Mouse (Mus musculus) stomach, embryonic 15.5 days (tissue): ENCODE measurements at regions not wholly inside any gene's neighbourhood (a gene's known extent, or its start where the extent isn't known, plus 50 kb on each side); places are given as distances from the start of the nearest gene placed in this dataset.

ENCODE experiments used
- ATAC-seq: fragments of 200-750 bp; cut with Nextera tagmentation; 2 replicates; pipeline ENCODE4 v1.8.0; 2017; ENCODE audit warnings: low read depth, moderate number of reproducible peaks, moderate TSS enrichment; ENCODE audit not compliant: insufficient read depth, low FRiP score
- H3K27ac ChIP-seq: fragments of 300-500 bp; sonication (generic); 2 replicates; pipeline ENCODE4 v1.5.1; 2015; ENCODE audit warnings: mild to moderate bottlenecking, inconsistent platforms
- H3K27me3 ChIP-seq: fragments of 300-500 bp; sonication (generic); replicated peaks from 2 replicates; pipeline ENCODE4 v1.6.1; 2015; ENCODE audit warnings: inconsistent platforms
- H3K36me3 ChIP-seq: fragments of 300-500 bp; sonication (generic); 2 replicates; pipeline ENCODE4 v1.6.1; 2015; ENCODE audit warnings: inconsistent platforms
- H3K4me1 ChIP-seq: fragments of 300-500 bp; sonication (generic); 2 replicates; pipeline ENCODE4 v1.6.1; 2015; ENCODE audit warnings: inconsistent platforms
- H3K4me2 ChIP-seq: fragments of 300-500 bp; sonication (generic); 2 replicates; pipeline ENCODE4 v1.6.1; 2015; ENCODE audit warnings: mild to moderate bottlenecking, inconsistent platforms
- H3K4me3 ChIP-seq: fragments of 300-500 bp; sonication (generic); replicated peaks from 2 replicates; pipeline ENCODE4 v1.5.1; 2015; ENCODE audit warnings: inconsistent platforms
- H3K9ac ChIP-seq: fragments of 300-500 bp; sonication (generic); 2 replicates; pipeline ENCODE4 v1.6.1; 2015; ENCODE audit warnings: inconsistent platforms
- H3K9me3 ChIP-seq: fragments of 300-500 bp; sonication (generic); 2 replicates; pipeline ENCODE4 v1.6.1; 2016; ENCODE audit warnings: inconsistent platforms
- WGBS: fragments of 180-500 bp; shearing (Covaris S2); methylation state at CpG from one replicate; pipeline ENCODE4 v1.1.7; 2015; 5-methylcytosine and 5-hydroxymethylcytosine counted together

DNA sequence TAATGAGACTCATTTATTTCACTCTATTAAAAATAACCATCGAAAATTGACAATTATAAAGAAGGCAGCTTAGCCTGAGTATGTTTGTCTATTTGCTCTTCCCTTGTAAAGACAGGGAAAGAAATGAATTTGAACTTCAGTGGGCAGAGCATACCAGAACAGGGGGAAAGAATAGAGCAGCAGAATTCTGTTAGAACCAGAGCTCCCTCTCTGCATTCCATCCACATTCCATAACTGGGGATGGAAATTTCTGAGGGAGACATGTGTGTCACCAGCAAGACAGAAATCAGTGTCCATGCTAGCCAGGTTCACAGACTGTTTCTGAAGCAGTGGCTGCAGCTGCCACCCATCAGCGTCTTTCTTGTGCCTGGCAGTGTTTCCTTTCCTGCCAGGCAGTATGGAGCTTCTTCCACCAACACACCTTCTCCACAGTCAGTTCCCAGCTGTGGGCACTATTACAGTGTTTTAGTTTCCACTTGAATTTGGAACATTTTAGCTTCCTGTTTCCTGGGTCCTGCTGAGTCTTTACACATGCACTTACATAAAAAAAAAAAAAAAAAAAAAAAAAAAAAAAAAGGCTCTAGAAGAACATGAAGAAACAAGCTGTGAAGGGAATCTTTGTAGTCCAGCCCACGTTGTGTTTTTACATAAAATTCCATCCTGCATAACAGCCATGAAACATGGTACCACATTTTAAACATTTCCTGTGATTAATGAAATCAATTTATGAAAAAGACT is 365.7 kb downstream of the Jrkl start:
- no peak overlapping the region for H3K4me3 ChIP-seq
- no peaks in the 10 kb centered on the region for H3K4me1 ChIP-seq
- no peaks in the 10 kb centered on the region for H3K9me3 ChIP-seq
- ATAC-seq: no peak
- H3K4me2 ChIP-seq: no peak overlapping the region
- H3K27me3 ChIP-seq: no peaks in the 10 kb centered on the region
- H3K36me3 ChIP-seq: no peaks in the 10 kb centered on the region
- H3K9ac ChIP-seq: no peak overlapping the region
- 52% methylated on average over 3 of the region's 3 CpGs for WGBS
- H3K27ac ChIP-seq: no peak overlapping the region

DNA sequence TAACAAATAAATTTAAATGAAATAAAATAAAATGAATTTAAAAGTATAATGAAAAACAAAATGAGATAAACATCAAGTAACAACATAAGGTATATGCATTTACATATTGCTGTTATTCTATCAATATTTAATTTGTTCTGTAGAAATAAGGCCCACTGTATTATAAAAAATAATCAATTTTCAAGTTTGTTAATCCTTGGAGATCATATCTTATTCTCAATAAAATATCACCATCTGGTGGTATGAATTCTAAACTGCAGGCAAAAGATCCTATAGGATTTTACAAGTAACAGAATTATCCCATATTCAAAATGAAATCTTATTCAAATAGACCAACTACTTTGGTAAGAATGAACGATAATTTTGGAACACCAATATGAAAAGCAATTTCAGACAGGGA is 369.1 kb downstream of the Jrkl start:
- Histone ChIP-seq H3K36me3 (no peaks in the 10 kb centered on the region), H3K4me3 (no peak overlapping the region), H3K9ac (no peak overlapping the region), H3K27ac (no peak overlapping the region), H3K4me1 (no peaks in the 10 kb centered on the region), H3K27me3 (no peaks in the 10 kb centered on the region), H3K9me3 (no peaks in the 10 kb centered on the region), H3K4me2 (no peak overlapping the region)
- ATAC-seq: no peak
- WGBS: 48% methylated on average over 1 of the region's 1 CpGs

DNA sequence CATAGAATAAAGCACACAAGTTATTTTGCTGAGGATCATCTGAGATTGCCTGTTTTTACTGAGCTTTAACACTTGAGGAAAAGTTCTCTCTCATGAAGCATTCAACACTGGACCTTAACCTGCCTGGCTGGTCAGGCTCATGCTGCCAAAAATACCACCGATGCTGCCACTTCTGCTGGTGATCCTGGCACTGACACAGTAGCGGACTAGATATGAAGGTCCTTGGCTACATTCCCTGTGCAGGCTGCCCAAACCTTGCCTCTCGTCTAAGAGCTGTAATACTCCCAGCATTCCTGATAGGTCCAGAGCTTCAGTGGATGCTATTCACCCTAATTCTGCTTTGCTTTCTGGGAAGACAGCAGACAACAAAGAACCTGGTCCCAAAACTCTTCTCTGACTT is 374.7 kb downstream of the Jrkl start:
- H3K4me2 ChIP-seq: no peak overlapping the region
- no peaks in the 10 kb centered on the region for H3K27me3 ChIP-seq
- no peaks in the 10 kb centered on the region for H3K9me3 ChIP-seq
- H3K4me3 ChIP-seq: no peak overlapping the region
- H3K36me3 ChIP-seq: no peaks in the 10 kb centered on the region
- no peak for ATAC-seq
- no peak overlapping the region for H3K27ac ChIP-seq
- no peak overlapping the region for H3K9ac ChIP-seq
- no peaks in the 10 kb centered on the region for H3K4me1 ChIP-seq
- 82% methylated on average over 3 of the region's 3 CpGs for WGBS
